Mouse (Mus musculus) stomach, embryonic 15.5 days (tissue): ENCODE data around the gene Nup62cl. TPM values are rescaled to one million over a fixed set of nuclear protein-coding genes. Genes with fewer than 3 reads are reported as not detected.

ENCODE experiments used
- ATAC-seq: fragments of 200-750 bp; cut with Nextera tagmentation; 2 replicates; pipeline ENCODE4 v1.8.0; 2017; ENCODE audit warnings: low read depth, moderate number of reproducible peaks, moderate TSS enrichment; ENCODE audit not compliant: insufficient read depth, low FRiP score
- H3K27ac ChIP-seq: fragments of 300-500 bp; sonication (generic); 2 replicates; pipeline ENCODE4 v1.5.1; 2015; ENCODE audit warnings: mild to moderate bottlenecking, inconsistent platforms
- H3K27me3 ChIP-seq: fragments of 300-500 bp; sonication (generic); replicated peaks from 2 replicates; pipeline ENCODE4 v1.6.1; 2015; ENCODE audit warnings: inconsistent platforms
- H3K36me3 ChIP-seq: fragments of 300-500 bp; sonication (generic); 2 replicates; pipeline ENCODE4 v1.6.1; 2015; ENCODE audit warnings: inconsistent platforms
- H3K4me1 ChIP-seq: fragments of 300-500 bp; sonication (generic); 2 replicates; pipeline ENCODE4 v1.6.1; 2015; ENCODE audit warnings: inconsistent platforms
- H3K4me2 ChIP-seq: fragments of 300-500 bp; sonication (generic); 2 replicates; pipeline ENCODE4 v1.6.1; 2015; ENCODE audit warnings: mild to moderate bottlenecking, inconsistent platforms
- H3K4me3 ChIP-seq: fragments of 300-500 bp; sonication (generic); replicated peaks from 2 replicates; pipeline ENCODE4 v1.5.1; 2015; ENCODE audit warnings: inconsistent platforms
- H3K9ac ChIP-seq: fragments of 300-500 bp; sonication (generic); 2 replicates; pipeline ENCODE4 v1.6.1; 2015; ENCODE audit warnings: inconsistent platforms
- H3K9me3 ChIP-seq: fragments of 300-500 bp; sonication (generic); 2 replicates; pipeline ENCODE4 v1.6.1; 2016; ENCODE audit warnings: inconsistent platforms
- WGBS: fragments of 180-500 bp; shearing (Covaris S2); methylation state at CpG from one replicate; pipeline ENCODE4 v1.1.7; 2015; 5-methylcytosine and 5-hydroxymethylcytosine counted together
- polyA plus RNA-seq: library from polyadenylated mRNA; unstranded; fragments of >200 nt; fragmentation: Nextera tagmentation; extraction: Ambion mirVana; gene quantifications from 2 replicates; pipeline ENCODE4 v1.2.1, GENCODE M21; 2015

Nup62cl gene
- polyA plus RNA-seq: 7.1 and 9.3 TPM in 2 replicates

DNA sequence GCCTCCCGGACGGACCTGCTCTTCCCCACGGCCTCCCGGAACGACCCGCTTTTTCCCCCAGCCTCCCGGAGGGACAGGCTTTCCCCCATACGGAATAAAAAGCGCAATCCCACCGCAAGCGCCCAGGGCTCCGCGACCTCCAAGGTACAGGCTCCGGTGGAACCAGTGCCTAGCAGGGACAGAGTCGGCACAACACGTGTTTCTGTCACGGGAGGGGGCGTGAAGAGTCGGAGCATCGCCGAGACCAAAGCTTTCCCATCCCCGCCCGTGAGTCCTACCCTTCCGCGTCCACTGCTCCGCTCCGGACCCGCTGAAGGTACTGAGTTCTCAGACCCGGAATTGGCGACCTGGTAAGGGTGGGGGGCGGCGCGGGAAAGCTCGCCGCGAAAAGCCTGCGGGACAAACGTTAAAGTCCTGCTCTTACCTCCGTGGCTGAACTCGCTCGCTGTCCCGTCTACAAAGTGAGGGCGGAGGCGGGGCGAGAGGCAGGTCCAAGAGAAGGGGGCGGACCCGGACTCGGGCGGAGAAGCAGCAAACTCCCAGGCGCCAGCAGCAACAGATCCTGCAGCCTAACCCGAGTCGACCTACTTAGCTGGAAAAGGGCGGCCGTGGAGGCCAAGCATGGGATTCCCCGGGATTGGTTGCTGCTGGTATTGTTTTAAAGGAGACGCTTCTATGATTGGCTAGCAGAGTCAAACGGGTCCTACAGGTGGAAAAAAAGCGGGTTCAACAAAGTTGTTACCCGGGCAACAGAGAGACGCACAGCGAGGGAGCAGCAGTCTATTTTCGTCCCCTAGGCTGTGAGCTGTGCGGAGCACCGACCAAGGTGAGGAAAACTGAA, at the start of gene Nup62cl, which contains the start of gene Pih1h3b:
TSS of gene Nup62cl (minus strand) at position 578 of the 841 bp plus-strand sequence.
TSS of gene Pih1h3b (plus strand) at position 745 of the 841 bp plus-strand sequence.
- Histone ChIP-seq H3K9me3 (no peaks in the 10 kb centered on the region), H3K9ac (no peak within 1 kb of the TSS), H3K27ac (no peak within 1 kb of the TSS), H3K36me3 (no peaks in the 10 kb centered on the region), H3K4me2 (peak within 1 kb of the TSS; percentile 56), H3K27me3 (peaks cover 15% of the 10 kb centered on the region; the same call in 1 of the 2 replicates), H3K4me1 (no peaks in the 10 kb centered on the region), H3K4me3 (peak within 1 kb of the TSS; percentile 41)
- 22% methylated on average over 61 of the region's 64 CpGs for WGBS
- ATAC-seq: peak; percentile 73

DNA sequence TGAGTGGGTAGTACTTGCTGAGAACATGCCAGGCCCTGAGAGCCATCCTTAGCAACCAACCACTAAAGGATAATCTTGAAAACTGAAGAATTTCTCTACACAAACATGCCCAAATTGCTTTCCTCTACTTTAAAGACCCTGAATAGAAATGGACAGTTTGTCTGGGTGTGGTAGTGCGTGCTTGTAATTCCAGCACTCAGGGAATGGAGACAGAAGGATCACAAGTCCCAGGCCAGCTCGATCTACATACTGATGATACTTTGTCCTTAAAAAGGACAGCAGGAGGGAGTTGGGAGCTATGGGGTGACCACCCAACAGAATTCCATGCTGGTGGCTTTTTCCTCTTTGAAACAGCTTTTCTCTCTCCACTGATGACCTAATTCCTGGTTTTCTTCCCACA, 31.6 kb upstream of the Nup62cl start:
- ATAC-seq: no peak
- Histone ChIP-seq H3K9ac (no peak overlapping the region), H3K4me2 (no peak overlapping the region), H3K27me3 (no peaks in the 10 kb centered on the region), H3K4me3 (no peak overlapping the region), H3K4me1 (no peaks in the 10 kb centered on the region), H3K36me3 (no peaks in the 10 kb centered on the region), H3K9me3 (no peaks in the 10 kb centered on the region), H3K27ac (no peak overlapping the region)
- WGBS: 70% methylated on average over 2 of the region's 2 CpGs

DNA sequence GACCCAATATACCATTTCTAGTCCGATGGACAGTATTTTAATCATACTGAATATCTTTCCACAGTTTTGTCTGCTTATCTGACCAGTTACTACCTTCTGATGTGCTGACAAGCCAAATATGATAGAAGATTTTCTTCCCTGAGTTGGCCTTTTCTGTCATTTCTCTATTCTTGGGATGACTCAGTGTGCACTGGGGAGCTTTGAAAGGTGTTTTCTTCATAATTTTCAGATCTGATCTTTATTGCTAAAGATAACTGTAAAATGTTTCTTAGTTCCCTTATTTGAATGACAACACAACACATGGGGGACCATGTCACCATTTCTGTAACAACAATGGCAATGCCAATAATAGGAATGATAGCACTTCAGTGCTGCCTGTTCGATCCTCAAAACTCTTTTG, 20.0 kb upstream of the Nup62cl start:
- no peak for ATAC-seq
- no peaks in the 10 kb centered on the region for H3K9me3 ChIP-seq
- H3K4me1 ChIP-seq: no peaks in the 10 kb centered on the region
- H3K9ac ChIP-seq: no peak overlapping the region
- 94% methylated on average over 2 of the region's 2 CpGs for WGBS
- no peaks in the 10 kb centered on the region for H3K36me3 ChIP-seq
- H3K27me3 ChIP-seq: no peaks in the 10 kb centered on the region
- H3K27ac ChIP-seq: no peak overlapping the region
- no peak overlapping the region for H3K4me3 ChIP-seq
- H3K4me2 ChIP-seq: no peak overlapping the region

DNA sequence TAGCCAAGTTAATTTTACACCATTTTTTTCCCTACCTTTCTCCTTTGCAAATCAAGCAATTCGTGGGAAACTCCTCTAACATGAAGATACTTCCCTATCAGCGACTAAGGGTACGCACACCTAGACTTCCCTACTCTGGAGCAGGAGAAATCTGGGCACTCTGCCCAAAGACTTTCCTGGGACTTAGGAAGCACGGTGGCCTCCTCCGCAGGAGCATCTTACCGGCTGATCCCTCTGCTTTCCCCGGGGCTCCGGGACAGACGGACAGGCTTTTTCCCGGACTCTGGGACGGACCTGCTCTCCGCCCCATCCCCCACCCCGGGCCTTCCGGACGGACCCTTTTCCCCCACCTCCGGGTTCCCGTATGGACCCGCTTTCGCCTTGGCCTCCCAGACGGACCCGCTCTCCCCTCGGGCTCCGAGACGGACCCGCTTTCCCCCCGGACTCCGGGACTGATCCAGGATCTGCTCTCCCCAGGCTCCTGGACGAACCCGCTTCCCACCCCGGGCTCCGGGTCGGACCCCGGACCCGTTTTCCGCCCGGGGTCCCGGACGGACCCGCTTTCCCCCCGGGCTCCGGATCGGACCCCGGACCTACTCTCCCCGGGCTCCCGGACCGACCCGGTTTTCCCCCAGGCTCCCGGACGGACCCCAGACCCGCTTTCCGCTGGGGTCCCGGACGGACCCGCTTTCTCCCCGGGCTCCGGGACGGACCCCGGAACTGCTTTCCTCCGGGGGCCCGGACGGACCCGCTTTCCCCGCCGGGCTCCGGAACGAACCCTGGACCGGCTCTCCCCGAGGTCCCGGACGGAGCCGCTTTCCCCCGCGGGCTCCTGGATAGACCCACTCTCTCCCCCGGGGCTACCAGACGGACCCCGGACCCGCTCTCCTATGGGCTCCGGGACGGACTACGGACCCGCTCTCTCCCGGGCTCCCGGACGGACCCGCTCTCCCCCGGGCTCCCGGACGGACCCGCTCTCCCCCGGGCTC, 1.3 kb downstream of the Nup62cl start:
- Histone ChIP-seq H3K4me2 (peak overlapping the region; percentile 56), H3K9ac (no peak overlapping the region), H3K27ac (no peak overlapping the region), H3K9me3 (no peaks in the 10 kb centered on the region), H3K27me3 (peaks cover 15% of the 10 kb centered on the region; the same call in 1 of the 2 replicates), H3K4me1 (no peaks in the 10 kb centered on the region), H3K36me3 (no peaks in the 10 kb centered on the region), H3K4me3 (peak overlapping the region; percentile 41)
- WGBS: 22% methylated on average over 77 of the region's 90 CpGs
- ATAC-seq: no peak

DNA sequence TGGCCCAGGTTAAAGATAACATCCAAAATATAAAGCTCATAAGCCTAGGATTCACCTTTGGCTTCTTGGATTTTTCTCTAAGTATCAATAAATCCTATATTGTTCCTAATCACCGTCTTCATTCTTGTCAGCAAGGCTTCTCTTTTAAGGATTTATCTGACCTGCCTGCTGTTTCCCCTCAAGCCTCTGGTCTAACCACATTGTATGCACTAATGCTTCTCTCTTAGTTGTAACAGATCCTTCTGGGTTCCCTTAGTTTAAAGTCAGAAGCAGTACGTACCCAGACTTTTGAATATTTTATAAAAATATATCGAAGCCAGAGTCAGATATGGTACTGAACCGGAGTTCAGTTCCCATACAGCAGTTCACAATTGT, 63.8 kb downstream of the Nup62cl start:
- Histone ChIP-seq H3K4me1 (no peaks in the 10 kb centered on the region), H3K9me3 (no peaks in the 10 kb centered on the region), H3K27ac (no peak overlapping the region), H3K27me3 (no peaks in the 10 kb centered on the region), H3K36me3 (no peaks in the 10 kb centered on the region), H3K4me3 (no peak overlapping the region), H3K9ac (no peak overlapping the region), H3K4me2 (no peak overlapping the region; the same call in 1 of the 2 replicates)
- ATAC-seq: no peak
- 85% methylated on average over 4 of the region's 4 CpGs for WGBS

DNA sequence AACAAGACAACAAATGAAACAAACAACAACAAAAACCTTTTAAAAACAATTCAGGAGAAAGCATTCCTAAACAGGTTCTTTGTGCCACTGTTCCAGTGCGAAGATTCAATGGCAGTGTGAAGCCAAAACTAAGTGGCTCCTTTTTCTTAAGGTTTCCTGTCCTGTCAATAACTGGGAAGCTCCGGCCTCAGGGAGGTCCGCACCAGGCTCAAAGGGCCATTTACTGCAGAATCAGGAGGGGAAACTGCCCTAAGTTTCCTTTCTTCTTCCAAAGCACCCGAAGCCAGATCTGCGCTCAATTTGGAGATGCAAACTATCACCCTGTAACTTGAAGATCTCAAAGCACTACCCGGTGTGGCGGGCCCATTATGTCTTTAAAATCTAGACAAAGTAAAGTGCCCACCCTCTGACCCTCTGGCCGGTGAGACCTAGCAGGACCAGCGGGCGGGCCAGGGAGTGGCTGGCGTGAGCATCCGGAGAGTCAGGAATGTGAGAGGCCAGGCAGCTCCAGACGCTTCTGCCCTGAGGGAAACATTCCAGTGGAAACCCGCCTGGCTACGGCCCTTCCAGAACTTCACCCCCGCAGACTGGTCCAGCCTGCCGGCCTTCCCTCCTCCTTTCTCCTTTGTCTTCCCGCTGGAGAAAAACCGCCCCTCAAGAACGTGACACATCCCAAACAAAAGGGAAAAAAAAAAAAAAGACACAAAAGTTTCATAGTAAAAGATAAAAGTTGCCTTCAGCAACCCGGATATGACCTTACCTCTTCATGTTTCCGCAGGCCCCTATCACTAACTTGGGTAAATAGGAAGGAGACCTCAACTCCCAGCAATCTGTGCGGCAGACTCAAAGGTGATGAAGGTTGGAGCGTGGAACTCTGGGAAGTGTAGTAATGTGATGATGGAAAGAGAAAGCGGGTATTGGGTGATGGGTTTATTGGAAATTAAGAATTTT, 64.5 kb downstream of the Nup62cl start, which contains the start of gene Rbm41:
TSS of gene Rbm41 (minus strand) at position 856 of the 951 bp plus-strand sequence.
- peak within 1 kb of the TSS; percentile 46 for H3K4me2 ChIP-seq
- H3K9me3 ChIP-seq: no peaks in the 10 kb centered on the region
- H3K9ac ChIP-seq: peak within 1 kb of the TSS; percentile 25; the same call in 1 of the 2 replicates
- 16% methylated on average over 25 of the region's 25 CpGs for WGBS
- ATAC-seq: peak; percentile 58; the same call in 1 of the 2 replicates
- H3K36me3 ChIP-seq: no peaks in the 10 kb centered on the region
- H3K4me1 ChIP-seq: no peaks in the 10 kb centered on the region
- H3K4me3 ChIP-seq: peak within 1 kb of the TSS; percentile 54
- no peaks in the 10 kb centered on the region for H3K27me3 ChIP-seq
- peak within 1 kb of the TSS; percentile 59; the same call in 1 of the 2 replicates for H3K27ac ChIP-seq

DNA sequence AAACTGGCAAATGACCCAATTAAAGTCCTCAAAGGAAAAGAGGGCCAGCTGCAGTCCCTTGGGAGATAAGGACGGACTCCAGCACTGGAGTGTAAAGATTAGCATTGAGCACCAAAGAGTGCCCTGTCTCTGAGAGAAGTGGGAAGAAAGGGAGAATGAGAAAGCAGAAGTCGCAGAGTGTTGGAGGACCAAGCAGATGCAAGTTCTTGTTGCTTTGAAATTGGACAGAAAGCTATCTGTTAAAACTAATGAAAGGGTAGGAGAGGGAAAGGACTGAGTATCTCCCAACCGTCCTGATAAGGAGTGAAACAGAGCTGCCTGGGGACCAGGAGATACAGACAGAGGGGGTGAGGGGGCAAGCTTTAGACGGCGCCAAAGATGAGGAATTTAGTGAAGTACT, 80.4 kb downstream of the Nup62cl start:
- no peak overlapping the region for H3K4me2 ChIP-seq
- no peaks in the 10 kb centered on the region for H3K36me3 ChIP-seq
- H3K27me3 ChIP-seq: no peaks in the 10 kb centered on the region
- H3K9ac ChIP-seq: no peak overlapping the region
- H3K9me3 ChIP-seq: no peaks in the 10 kb centered on the region
- ATAC-seq: no peak
- H3K4me1 ChIP-seq: no peaks in the 10 kb centered on the region
- 83% methylated on average over 5 of the region's 5 CpGs for WGBS
- no peak overlapping the region for H3K27ac ChIP-seq
- H3K4me3 ChIP-seq: no peak overlapping the region

Other genes starting within 250 kb of the Nup62cl start
- gene Morc4, start 191.0 kb downstream of the Nup62cl start, polyA plus RNA-seq: 17.5 and 19.6 TPM in 2 replicates
- gene Rbm41, start 64.1 kb downstream of the Nup62cl start, polyA plus RNA-seq: 3.4 and 4.4 TPM in 2 replicates
- gene Pih1h3b, start 167 bp upstream of the Nup62cl start, polyA plus RNA-seq: not detected in 2 replicates